23 mouse cellular contexts compared by ENCODE assay signal in genomic region chr10:13127946-13128345, GRCm38 (mm10). TPM values are rescaled to one million over a fixed set of nuclear protein-coding genes. Genes with fewer than 3 reads are reported as not detected.
DNase-seq lines count a peak whose midpoint lies in the region; ATAC-seq lines count a peak whose summit lies in the region.
"Had no signal": no experiment of that assay in that cellular context is flagged by ENCODE, and none has a peak within 500 bp of the region (broad histone marks: within the 10 kb centered on the region; RNA-seq: fewer than 3 reads in every experiment).

No protein-coding gene starts in this region.

- H3K9ac ChIP-seq in heart, embryonic 11.5 days (ENCODE audit: low read depth, low read length): no peak overlapping the region
- H3K9ac ChIP-seq in midbrain, embryonic 11.5 days (ENCODE audit: low read length): no peak overlapping the region
- H3K9ac ChIP-seq in liver, embryonic 12.5 days: no peak overlapping the region
- H3K9ac ChIP-seq: embryonic facial prominence, embryonic 13.5 days; forebrain, embryonic 12.5 days; forebrain, embryonic 15.5 days; heart, embryonic 13.5 days; hindbrain, embryonic 13.5 days had no signal

- H3K4me2 ChIP-seq in heart, embryonic 11.5 days: no peak overlapping the region
- no peak overlapping the region for H3K4me2 ChIP-seq in midbrain, embryonic 11.5 days
- no peak overlapping the region for H3K4me2 ChIP-seq in liver, embryonic 12.5 days
- H3K4me2 ChIP-seq: embryonic facial prominence, embryonic 13.5 days; forebrain, embryonic 12.5 days; forebrain, embryonic 15.5 days; heart, embryonic 13.5 days; hindbrain, embryonic 13.5 days had no signal

- H3K4me3 ChIP-seq in heart, embryonic 10.5 days: no peak overlapping the region
- no peak overlapping the region for H3K4me3 ChIP-seq in heart, embryonic 11.5 days (ENCODE audit: low read depth, low read length)
- H3K4me3 ChIP-seq in midbrain, embryonic 10.5 days: no peak overlapping the region
- H3K4me3 ChIP-seq in midbrain, embryonic 11.5 days (ENCODE audit: low read depth, low read length): no peak overlapping the region
- no peak overlapping the region for H3K4me3 ChIP-seq in liver, embryonic 12.5 days
- H3K4me3 ChIP-seq: embryonic facial prominence, embryonic 10.5 days; embryonic facial prominence, embryonic 13.5 days; erythroblast, embryonic 14.5 days; forebrain, embryonic 12.5 days; forebrain, embryonic 15.5 days; heart, embryonic 13.5 days; hindbrain, embryonic 13.5 days had no signal

- no peak for ATAC-seq in heart, embryonic 11.5 days (replicated peaks; ENCODE audit: insufficient number of reproducible peaks, low FRiP score, low TSS enrichment)
- no peak for ATAC-seq in midbrain, embryonic 11.5 days (ENCODE audit: low FRiP score)
- no peak for ATAC-seq in liver, embryonic 12.5 days
- ATAC-seq: forebrain, embryonic 15.5 days; hindbrain, embryonic 16.5 days; intestine, postnatal 0 days; Patski had no signal

- no peaks in the 10 kb centered on the region for H3K4me1 ChIP-seq in heart, embryonic 10.5 days
- no peaks in the 10 kb centered on the region for H3K4me1 ChIP-seq in heart, embryonic 11.5 days (ENCODE audit: control insufficient read depth, insufficient read depth, low read length)
- H3K4me1 ChIP-seq in midbrain, embryonic 10.5 days: peaks cover 10% of the 10 kb centered on the region
- H3K4me1 ChIP-seq in midbrain, embryonic 11.5 days (ENCODE audit: control insufficient read depth, insufficient read depth, low read length): 0 out of 2 replicates have a peak, but pooled peaks cover 2% of the 10 kb centered on the region
- no peaks in the 10 kb centered on the region for H3K4me1 ChIP-seq in liver, embryonic 12.5 days
- H3K4me1 ChIP-seq: embryonic facial prominence, embryonic 10.5 days; embryonic facial prominence, embryonic 13.5 days; forebrain, embryonic 15.5 days; heart, embryonic 13.5 days; hindbrain, embryonic 13.5 days had no signal

- peaks cover 55% of the 10 kb centered on the region for H3K36me3 ChIP-seq in heart, embryonic 10.5 days
- 0 out of 2 replicates have a peak, but pooled peaks cover 4% of the 10 kb centered on the region for H3K36me3 ChIP-seq in heart, embryonic 11.5 days (ENCODE audit: control insufficient read depth, insufficient read depth, low read length)
- H3K36me3 ChIP-seq in midbrain, embryonic 10.5 days: peaks cover 61% of the 10 kb centered on the region
- H3K36me3 ChIP-seq in midbrain, embryonic 11.5 days (ENCODE audit: control insufficient read depth, insufficient read depth, low read length): peaks cover 5% of the 10 kb centered on the region; the same call in 1 of the 2 replicates
- 0 out of 2 replicates have a peak, but pooled peaks cover 6% of the 10 kb centered on the region for H3K36me3 ChIP-seq in liver, embryonic 12.5 days
- H3K36me3 ChIP-seq: forebrain, embryonic 15.5 days; G1E had no signal

- 88% methylated on average over 7 of the region's 7 CpGs for WGBS in heart, embryonic 10.5 days
- WGBS in heart, embryonic 11.5 days (ENCODE audit: insufficient replicate concordance): 89% methylated on average over 7 of the region's 7 CpGs
- 94% methylated on average over 7 of the region's 7 CpGs for WGBS in midbrain, embryonic 10.5 days
- WGBS in midbrain, embryonic 11.5 days: 88% methylated on average over 7 of the region's 7 CpGs
- WGBS in liver, embryonic 12.5 days (ENCODE audit: insufficient replicate concordance): 72% methylated on average over 7 of the region's 7 CpGs

- peak; percentile 38 to 55 for DNase-seq in cerebellum, postnatal 10 days
- no peak for DNase-seq in cerebellum, adult 9-11 months
- DNase-seq in heart, embryonic 10.5 days (ENCODE audit: low spot score): peak; percentile 63
- peak; percentile 6 for DNase-seq in midbrain, embryonic 10.5 days (ENCODE audit: low spot score)
- DNase-seq in midbrain, embryonic 11.5 days (ENCODE audit: low spot score, missing footprints): no peak
- DNase-seq: cerebellum, adult 11 months; cerebellum, postnatal 36 days; gastrocnemius, postnatal 25 days had no signal

- no peak overlapping the region for H3K27ac ChIP-seq in heart, embryonic 10.5 days
- H3K27ac ChIP-seq in heart, embryonic 11.5 days (ENCODE audit: low read depth, low read length): no peak overlapping the region
- no peak overlapping the region for H3K27ac ChIP-seq in midbrain, embryonic 10.5 days (replicated peaks)
- no peak overlapping the region for H3K27ac ChIP-seq in midbrain, embryonic 11.5 days (ENCODE audit: low read depth, low read length)
- no peak overlapping the region for H3K27ac ChIP-seq in liver, embryonic 12.5 days
- H3K27ac ChIP-seq: embryonic facial prominence, embryonic 10.5 days; embryonic facial prominence, embryonic 13.5 days; forebrain, embryonic 12.5 days; forebrain, embryonic 15.5 days; heart, embryonic 13.5 days; hindbrain, embryonic 13.5 days had no signal

- H3K9me3 ChIP-seq in heart, embryonic 10.5 days: no peaks in the 10 kb centered on the region
- H3K9me3 ChIP-seq in heart, embryonic 11.5 days (replicated peaks; ENCODE audit: control insufficient read depth, low read length): no peaks in the 10 kb centered on the region
- peaks cover 6% of the 10 kb centered on the region for H3K9me3 ChIP-seq in midbrain, embryonic 10.5 days (replicated peaks)
- no peaks in the 10 kb centered on the region for H3K9me3 ChIP-seq in midbrain, embryonic 11.5 days (ENCODE audit: control insufficient read depth, low read length)
- no peaks in the 10 kb centered on the region for H3K9me3 ChIP-seq in liver, embryonic 12.5 days (replicated peaks)
- H3K9me3 ChIP-seq: embryonic facial prominence, embryonic 13.5 days; forebrain, embryonic 12.5 days; forebrain, embryonic 15.5 days; G1E; heart, embryonic 13.5 days; hindbrain, embryonic 13.5 days had no signal

- H3K27me3 ChIP-seq in heart, embryonic 10.5 days (ENCODE audit: insufficient read depth, poor library complexity, severe bottlenecking): no peaks in the 10 kb centered on the region
- no peaks in the 10 kb centered on the region for H3K27me3 ChIP-seq in heart, embryonic 11.5 days (ENCODE audit: control insufficient read depth, insufficient read depth, low read length)
- no peaks in the 10 kb centered on the region for H3K27me3 ChIP-seq in midbrain, embryonic 10.5 days (ENCODE audit: low read depth, poor library complexity, severe bottlenecking)
- no peaks in the 10 kb centered on the region for H3K27me3 ChIP-seq in midbrain, embryonic 11.5 days (ENCODE audit: control insufficient read depth, insufficient read depth, low read length)
- no peaks in the 10 kb centered on the region for H3K27me3 ChIP-seq in liver, embryonic 12.5 days (replicated peaks)
- H3K27me3 ChIP-seq: embryonic facial prominence, embryonic 13.5 days; forebrain, embryonic 12.5 days; forebrain, embryonic 15.5 days; heart, embryonic 13.5 days; hindbrain, embryonic 13.5 days had no signal

RNA-seq across cellular contexts. Expression of gene Zc2hc1b, which starts 49.9 kb away (rescaled TPM):
- not detected in 2 replicates for polyA plus RNA-seq in heart, embryonic 10.5 days (2016; fragmentation: Nextera tagmentation; extraction: Ambion mirVana)
- polyA plus RNA-seq in heart, embryonic 11.5 days (2014; fragmentation: Nextera tagmentation; extraction: Ambion mirVana): not detected in 2 replicates
- polyA plus RNA-seq in midbrain, embryonic 10.5 days (2016; fragmentation: Nextera tagmentation; extraction: Ambion mirVana): not detected in 2 replicates
- polyA plus RNA-seq in midbrain, embryonic 11.5 days (2014; fragmentation: Nextera tagmentation; extraction: Ambion mirVana): not detected in 2 replicates
- not detected in 2 replicates for polyA plus RNA-seq in liver, embryonic 12.5 days (2016; fragmentation: Nextera tagmentation; extraction: Ambion mirVana)
- polyA plus RNA-seq: cortical plate, adult 2 months; embryonic facial prominence, embryonic 10.5 days; embryonic facial prominence, embryonic 13.5 days; erythroblast, embryonic 14.5 days; forebrain, embryonic 12.5 days; forebrain, embryonic 15.5 days; G1E; heart, embryonic 13.5 days; heart, embryonic 16.5 days; hindbrain, embryonic 13.5 days; hindbrain, embryonic 16.5 days; intestine, postnatal 0 days; Patski had no signal

Comparison
In these comparisons a context has a peak if more than half of its experiments do, and no peak if none do; other contexts are left out.
1. DNase-seq: peak in cerebellum, postnatal 10 days (2 of 2), heart, embryonic 10.5 days (single experiment) and midbrain, embryonic 10.5 days (single experiment); none in cerebellum, adult 9-11 months (single experiment) and midbrain, embryonic 11.5 days (single experiment).